Mouse (Mus musculus) yolk sac, embryonic 10.5 days (tissue): Measurements from ENCODE around the gene Gng12.
A peak's percentile ranks its signal among the peaks of the same experiment; 100 is the strongest.
"Not testable (repeated sequence)": the region's sequence is repeated elsewhere in the genome, so short reads cannot be mapped to it uniquely, and the experiment has no call there.

Experiments
- DNase-seq: peaks from one replicate; pipeline ENCODE4 v3.0.0-alpha.2; 2017; ENCODE audit warnings: low spot score

Gng12 gene

DNA sequence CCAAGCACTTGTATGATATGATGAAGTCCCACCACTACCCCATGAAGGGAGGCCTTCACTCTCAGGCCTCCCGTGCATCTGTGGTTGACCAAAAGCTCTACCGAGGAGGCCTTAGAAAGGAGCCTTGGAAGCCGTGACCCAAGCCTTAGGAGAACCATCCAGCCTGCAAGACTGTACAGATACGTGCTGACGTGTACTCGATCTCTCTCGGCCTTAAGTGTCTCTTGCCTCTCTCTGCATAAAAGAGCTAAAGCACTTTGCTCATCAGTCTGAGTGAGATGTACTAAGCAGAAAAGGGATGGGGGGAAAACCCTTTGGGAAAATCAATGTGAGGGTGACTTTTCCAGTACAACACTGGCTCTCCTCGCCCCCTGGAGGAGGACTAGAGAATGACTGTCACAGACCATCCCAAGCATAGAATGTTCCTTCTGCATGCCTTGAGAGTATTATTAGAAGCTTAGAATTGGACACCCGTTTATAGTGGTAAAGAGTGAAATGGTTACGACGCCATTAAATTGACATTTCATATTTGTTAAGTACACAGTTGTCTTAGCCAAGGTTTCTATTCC, 59.0 kb downstream of the Gng12 start:
- DNase-seq, result no peak

DNA sequence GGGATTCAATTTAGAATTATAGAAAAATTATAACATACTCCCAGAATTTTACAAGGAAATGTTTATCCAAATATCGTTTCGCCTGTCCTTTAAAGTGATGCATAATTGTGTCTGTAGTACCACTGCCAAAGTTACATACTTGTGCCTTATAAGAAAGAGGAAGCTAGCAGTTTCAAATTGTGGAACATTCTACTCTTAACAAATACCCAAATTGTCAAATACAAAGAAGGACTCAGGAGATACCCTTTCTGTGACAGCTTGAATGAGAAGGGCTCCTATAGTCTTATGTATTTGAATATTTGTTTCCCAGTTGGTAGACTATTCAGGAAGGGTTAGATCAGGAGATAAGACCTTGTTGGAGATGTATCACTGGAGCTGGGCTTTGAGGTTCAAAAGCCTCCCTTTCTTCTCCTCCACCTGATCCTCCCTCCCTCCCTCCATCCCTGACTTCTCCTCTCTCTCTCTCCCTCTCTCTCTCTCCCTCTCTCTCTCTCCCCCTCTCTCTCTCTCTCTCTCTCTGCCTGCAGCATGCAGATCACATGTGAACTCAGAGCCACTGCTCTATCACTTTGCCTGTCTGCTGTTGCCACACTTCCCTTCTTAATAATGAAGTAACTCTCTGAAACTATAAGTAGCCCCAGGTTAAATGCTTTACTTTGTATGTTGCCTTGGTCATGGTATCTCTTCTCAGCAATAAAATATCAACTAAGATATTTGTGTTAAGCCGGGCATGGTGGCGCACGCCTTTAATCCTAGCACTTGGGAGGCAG, 62.5 kb downstream of the Gng12 start:
- no peak for DNase-seq

GRCm38 (mm10) chr6:66962582-66963043, 66.4 kb downstream of the Gng12 start:
- DNase-seq, result peak; percentile 60

DNA sequence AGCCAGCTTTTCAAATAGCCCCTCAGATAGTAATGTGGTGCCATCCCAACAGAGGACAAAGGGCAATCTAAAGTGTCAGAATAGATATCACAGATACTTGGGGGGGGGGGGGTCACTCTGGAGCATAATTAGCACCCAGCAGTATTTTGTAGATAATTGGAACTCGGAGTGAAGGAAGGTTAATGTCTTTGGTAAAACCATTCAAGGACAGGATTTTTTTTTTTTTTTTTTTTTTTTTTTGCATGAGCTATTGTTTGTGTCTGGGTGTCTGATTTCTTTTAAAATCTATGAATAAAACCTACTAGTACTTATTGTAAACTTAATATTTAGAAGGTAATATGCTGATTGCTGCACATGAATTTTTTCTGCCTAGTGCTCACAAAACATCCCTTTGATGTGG, 66.9 kb downstream of the Gng12 start:
- no peak for DNase-seq

DNA sequence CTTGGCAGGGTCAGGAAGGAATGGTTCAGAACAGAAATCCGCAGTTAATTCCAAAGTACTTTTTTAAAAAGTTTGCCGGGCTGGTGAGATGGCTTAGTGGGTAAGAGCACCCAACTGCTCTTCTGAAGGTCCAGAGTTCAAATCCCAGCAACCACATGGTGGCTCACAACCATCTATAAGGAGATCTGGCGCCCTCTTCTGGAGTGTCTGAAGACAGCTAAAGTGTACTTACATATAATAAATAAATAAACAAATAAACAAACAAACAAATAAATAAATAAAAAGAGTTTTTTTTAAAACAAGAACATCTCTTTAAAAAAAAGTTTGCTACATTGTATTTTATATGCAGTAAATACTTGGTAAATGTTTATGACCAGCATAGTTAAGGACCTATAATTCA, 67.5 kb downstream of the Gng12 start:
- DNase-seq, result not testable (repeated sequence)

DNA sequence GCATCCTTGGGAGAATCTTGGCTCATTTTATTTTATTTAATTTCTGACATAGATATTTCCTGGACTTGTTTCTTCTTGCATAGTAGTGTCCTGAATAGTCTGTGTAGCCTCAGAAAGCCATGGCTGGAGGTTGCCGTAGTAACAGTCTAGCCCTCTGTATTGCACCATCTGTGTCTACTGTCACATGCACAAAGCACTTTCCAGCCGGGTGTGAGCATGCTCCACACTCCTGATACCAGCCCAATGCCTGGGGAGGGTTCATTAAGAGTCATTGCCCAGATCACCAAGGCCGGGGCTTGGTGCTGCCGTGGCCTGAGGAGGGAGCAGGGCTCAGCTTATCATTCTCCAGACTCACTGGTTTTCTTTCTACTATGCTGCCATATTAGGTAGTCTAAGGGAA, 68.0 kb downstream of the Gng12 start:
- DNase-seq, result no peak

GRCm38 (mm10) chr6:66965203-66965602, 69.0 kb downstream of the Gng12 start:
- DNase-seq, result no peak

GRCm38 (mm10) chr6:66967788-66968187, 71.6 kb downstream of the Gng12 start:
- DNase-seq, result no peak

DNA sequence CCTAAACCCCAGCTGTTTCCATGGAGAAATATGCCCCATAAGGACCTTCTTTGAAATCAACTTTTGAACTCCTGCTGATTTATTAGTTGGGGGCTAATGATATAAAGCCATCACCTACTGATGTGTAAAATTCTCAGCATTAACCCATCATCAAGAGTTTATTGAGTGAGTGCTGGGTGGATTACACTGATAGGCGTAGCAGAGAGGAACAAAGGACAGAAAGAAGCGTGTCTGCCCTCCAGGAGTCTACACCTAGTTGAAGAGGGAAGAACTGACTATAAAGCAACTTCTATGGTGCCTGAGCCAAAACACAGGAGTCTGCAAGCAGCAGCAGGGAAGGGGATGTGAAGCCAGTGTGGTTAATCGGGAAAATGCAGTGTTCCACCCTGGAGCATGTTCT, 73.2 kb downstream of the Gng12 start:
- DNase-seq, result no peak

GRCm38 (mm10) chr6:66972300-66972699, 76.1 kb downstream of the Gng12 start:
- DNase-seq, result no peak

- DNase-seq, result no peak
These were observed 77.0 kb downstream of the Gng12 start for GRCm38 (mm10) chr6:66973180-66973579.

DNA sequence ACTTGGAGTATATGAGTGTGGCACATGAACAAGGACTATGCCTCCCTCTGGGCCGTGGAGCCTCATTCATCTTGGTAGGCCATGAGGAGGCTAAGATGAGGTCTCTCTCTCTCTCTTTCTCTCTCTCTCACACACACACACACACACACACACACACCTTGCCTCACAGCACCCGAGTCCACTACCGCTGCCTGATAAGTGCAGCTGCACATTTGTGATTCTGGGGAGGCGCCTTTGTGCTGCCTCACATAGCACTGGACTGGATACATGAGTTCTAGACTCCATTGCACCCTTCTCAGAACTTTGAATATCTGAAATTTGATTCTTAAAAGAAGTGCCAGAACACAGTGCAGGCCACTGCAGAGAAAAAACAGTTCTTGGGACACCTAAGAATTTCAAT, 79.3 kb downstream of the Gng12 start:
- no peak for DNase-seq

- no peak for DNase-seq
These were observed 83.0 kb downstream of the Gng12 start for GRCm38 (mm10) chr6:66979197-66979596.

DNA sequence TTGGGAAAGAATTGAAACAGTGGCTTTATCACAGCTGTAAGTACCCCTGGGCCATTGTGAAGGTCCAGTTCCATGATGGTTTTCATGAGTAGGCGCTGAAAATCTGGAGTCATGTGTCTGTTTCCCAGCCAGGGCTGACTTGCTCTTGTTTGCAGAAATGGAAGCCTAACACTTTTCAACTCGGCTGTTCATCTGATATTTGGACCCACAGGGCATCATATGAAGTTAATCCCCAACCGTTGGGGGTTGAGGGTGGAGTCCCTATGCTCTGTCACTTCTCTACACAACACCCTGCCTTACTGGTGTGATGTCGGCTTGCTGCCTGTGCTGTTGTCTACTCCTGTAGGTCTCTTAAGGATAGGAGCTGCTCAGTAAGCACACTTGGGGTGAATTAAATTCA, 83.8 kb downstream of the Gng12 start:
- no peak for DNase-seq

GRCm38 (mm10) chr6:66981366-66981765, 85.2 kb downstream of the Gng12 start:
- DNase-seq, result no peak

DNA sequence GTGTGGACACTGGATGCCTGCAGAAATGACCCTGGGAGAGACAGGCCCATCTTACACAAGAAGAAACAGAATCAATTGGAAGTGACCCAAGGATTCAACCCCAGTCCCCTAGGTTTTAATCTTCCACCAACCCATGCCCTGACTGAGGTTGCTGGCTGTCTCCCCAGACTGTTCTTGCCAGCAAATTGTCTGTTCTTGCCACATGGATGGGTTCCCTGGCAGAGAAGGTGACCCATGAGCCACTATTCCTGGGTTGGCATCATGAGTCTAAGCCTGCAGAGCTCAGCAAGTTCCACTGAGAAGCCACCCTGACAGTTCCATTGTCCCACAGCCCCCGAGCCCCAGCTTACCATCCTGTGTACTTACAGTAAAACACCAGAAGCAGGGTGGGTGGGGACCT, 85.7 kb downstream of the Gng12 start:
- DNase-seq, result no peak

DNA sequence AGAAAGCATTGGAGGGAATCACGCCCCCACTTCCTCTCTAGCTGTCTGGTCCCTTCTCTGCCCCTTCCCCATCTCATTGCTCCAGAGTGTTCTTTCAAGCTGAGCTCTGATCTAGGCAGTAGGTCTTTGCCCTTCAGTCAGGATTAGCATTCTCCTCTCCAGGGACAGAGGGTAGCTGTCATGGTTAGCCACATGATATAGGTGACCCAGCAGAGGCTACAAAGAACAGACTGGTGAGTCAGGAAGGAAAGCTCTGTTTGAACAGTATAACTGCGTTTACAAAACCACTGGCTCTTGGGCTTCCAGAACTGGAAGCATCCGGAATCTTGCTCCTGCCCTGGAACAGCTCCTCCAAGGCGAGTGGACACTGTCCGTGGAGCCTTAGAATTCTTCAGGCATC, 87.9 kb downstream of the Gng12 start:
- DNase-seq, result peak; percentile 60

DNA sequence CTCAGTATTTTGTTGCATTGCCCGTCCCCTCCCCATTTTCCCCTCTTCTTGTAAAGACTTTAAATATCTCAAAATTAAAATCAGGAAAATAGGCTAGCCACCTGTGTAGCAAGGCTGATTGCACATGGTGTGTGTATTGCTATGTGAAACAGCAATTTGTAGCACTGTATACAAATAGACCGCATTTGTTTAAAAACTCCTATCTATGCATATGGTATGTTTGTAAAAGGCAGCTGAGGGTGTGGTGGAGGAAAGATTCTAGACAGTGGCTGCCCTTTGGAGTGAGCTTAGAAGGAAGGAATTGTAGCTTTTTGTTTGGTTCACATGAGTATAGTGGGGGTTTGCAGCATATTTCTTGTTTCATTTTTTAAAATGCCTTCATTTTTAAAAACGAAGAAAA, 88.5 kb downstream of the Gng12 start:
- DNase-seq, result no peak

DNA sequence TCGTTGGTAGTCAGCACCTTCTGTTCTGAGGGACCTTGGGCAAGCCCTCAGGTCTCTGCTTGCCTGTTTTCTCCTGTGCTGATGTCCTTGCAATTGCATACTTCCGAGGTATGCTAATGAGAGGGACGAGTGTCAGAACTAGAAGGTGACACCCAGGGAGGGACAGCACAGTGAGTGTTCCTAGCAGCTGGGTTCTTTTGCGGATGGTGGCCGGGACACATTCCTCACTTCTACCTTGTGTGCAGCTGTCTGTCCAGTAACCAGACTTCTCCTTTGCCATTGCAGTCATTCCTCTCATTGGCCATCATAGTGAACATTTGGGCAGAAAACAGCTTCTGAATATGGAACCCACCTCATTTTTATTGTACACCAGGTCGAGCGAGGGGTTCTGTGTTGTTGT, 89.3 kb downstream of the Gng12 start:
- no peak for DNase-seq

- DNase-seq, result no peak
These were observed 89.9 kb downstream of the Gng12 start for GRCm38 (mm10) chr6:66986063-66986462.

GRCm38 (mm10) chr6:66987643-66988042, 91.4 kb downstream of the Gng12 start:
- no peak for DNase-seq

DNA sequence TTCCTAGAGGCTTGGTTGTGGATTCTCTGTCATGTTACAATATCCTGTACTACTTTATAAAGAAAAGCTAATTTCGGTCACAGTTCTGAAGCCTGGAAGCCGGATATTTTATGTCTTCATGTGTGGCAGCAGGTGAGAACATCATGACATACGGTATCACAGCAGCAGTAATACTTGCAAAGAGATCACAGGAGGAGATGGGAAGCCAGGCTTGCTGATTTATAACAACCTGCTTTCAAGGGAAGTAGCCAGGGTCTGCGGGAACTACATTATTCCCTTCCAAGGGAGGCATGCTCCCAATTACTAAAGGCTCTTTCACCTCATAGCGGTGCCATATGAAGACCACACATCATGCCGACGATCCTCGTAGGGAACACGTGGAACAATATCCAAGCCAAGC, 92.2 kb downstream of the Gng12 start:
- DNase-seq, result no peak

DNA sequence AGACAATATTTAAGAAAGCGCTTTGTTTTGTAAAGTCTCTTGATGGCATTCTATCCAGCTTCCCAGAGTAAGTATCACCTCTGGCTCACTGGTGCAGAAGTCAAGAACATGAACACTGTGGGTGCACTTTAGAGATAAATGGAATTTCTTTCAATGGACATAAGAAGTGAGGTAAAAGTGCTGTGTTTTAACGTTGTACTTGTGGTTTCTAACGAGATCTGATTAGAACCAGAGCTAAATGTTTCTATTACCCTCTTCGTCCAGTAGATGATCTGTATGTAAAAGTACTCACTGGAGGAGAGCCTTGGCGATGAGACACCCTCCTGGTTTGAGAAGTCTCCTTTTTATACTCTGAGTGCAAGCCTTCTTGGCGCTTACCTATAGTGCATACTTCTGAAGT, 92.8 kb downstream of the Gng12 start:
- no peak for DNase-seq

- no peak for DNase-seq
These were observed 93.3 kb downstream of the Gng12 start for GRCm38 (mm10) chr6:66989518-66989917.
